Mouse (Mus musculus) B cell, adult 2 months (primary cell): Measurements from ENCODE around the gene Sult1b1.
"Not testable (repeated sequence)": the region's sequence is repeated elsewhere in the genome, so short reads cannot be mapped to it uniquely, and the experiment has no call there.

Experiments used
- DNase-seq, 2 experiments: peaks; one replicate each; pipeline ENCODE4 v3.0.0; 2022

Sult1b1 gene

GRCm38 (mm10) chr5:87538111-87538510 is at the start of gene Sult1b1:
Gene Sult1b1 (minus strand): TSS chr5:87538195.
- no peak for DNase-seq

- no peak for DNase-seq
Observed at GRCm38 (mm10) chr5:87580389-87580788, 42.4 kb upstream of the Sult1b1 start.

- no peak for DNase-seq
Observed at GRCm38 (mm10) chr5:87574174-87574573, 36.2 kb upstream of the Sult1b1 start.

- DNase-seq = no peak
Observed at GRCm38 (mm10) chr5:87573490-87573889, 35.5 kb upstream of the Sult1b1 start.

GRCm38 (mm10) chr5:87572781-87573180 is 34.8 kb upstream of the Sult1b1 start:
- no peak for DNase-seq

- DNase-seq = no peak
Observed at GRCm38 (mm10) chr5:87568845-87569244, 30.9 kb upstream of the Sult1b1 start, which contains the start of gene Sult1d1. Gene Sult1d1 (minus strand): TSS chr5:87569027.

- no peak for DNase-seq
Observed at GRCm38 (mm10) chr5:87567306-87567705, 29.3 kb upstream of the Sult1b1 start.

- DNase-seq = no peak
Observed at GRCm38 (mm10) chr5:87562966-87563365, 25.0 kb upstream of the Sult1b1 start.

- DNase-seq = no peak
Observed at GRCm38 (mm10) chr5:87562526-87562925, 24.5 kb upstream of the Sult1b1 start.

- no peak for DNase-seq
Observed at GRCm38 (mm10) chr5:87560145-87560544, 22.1 kb upstream of the Sult1b1 start.

GRCm38 (mm10) chr5:87550935-87551334 is 12.9 kb upstream of the Sult1b1 start:
- no peak for DNase-seq

- no peak for DNase-seq
Observed at GRCm38 (mm10) chr5:87535994-87536644, 1.9 kb downstream of the Sult1b1 start.

GRCm38 (mm10) chr5:87532288-87532687 is 5.7 kb downstream of the Sult1b1 start:
- no peak for DNase-seq

GRCm38 (mm10) chr5:87523561-87523960 is 14.4 kb downstream of the Sult1b1 start:
- DNase-seq = not testable (repeated sequence)

- DNase-seq = no peak
Observed at GRCm38 (mm10) chr5:87505776-87506458, 32.1 kb downstream of the Sult1b1 start.

- no peak for DNase-seq
Observed at GRCm38 (mm10) chr5:87502687-87503086, 35.3 kb downstream of the Sult1b1 start.

- no peak for DNase-seq
Observed at GRCm38 (mm10) chr5:87499341-87499740, 38.7 kb downstream of the Sult1b1 start.

- DNase-seq = no peak
Observed at GRCm38 (mm10) chr5:87498936-87499335, 39.1 kb downstream of the Sult1b1 start.

GRCm38 (mm10) chr5:87490771-87491170 is 47.2 kb downstream of the Sult1b1 start, which contains the start of gene Ugt2a1:
Gene Ugt2a1 (minus strand): TSS chr5:87490871.
- no peak for DNase-seq

GRCm38 (mm10) chr5:87486706-87487105 is 51.3 kb downstream of the Sult1b1 start, which contains the start of gene Gm43638:
Gene Gm43638 (minus strand): TSS chr5:87486806.
- DNase-seq = not testable (repeated sequence)

- DNase-seq = no peak
Observed at GRCm38 (mm10) chr5:87482160-87482559, 55.8 kb downstream of the Sult1b1 start, which contains the start of gene Ugt2a2. Gene Ugt2a2 (minus strand): TSS chr5:87482260.
